Mouse (Mus musculus) thymus, adult 18-20 months (tissue): Measurements from ENCODE around the gene Gpc6.

Experiments used
- DNase-seq, 2 experiments: peaks; one replicate each; pipeline ENCODE4 v3.0.0; 2022; ENCODE audit warnings: mixed read lengths in 2 of 2

The Gpc6 gene

DNA sequence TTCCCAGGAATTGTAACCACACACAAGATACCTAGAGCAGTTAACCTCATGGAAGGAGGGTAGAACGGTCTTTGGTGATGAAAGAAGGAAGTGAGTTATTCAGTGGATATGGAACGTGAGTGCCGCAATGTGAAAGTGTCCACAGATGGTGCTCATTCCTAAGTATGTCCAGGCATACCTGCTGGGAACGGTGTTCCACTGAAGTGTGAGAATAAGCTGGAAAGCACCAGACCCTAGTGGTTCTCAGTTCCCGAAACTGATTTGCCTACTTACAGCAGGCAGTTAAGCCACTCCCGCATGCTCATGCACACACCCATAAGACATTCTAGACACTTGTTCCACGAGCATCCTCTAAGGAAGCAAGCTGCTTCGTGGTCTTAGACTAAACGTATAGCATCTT is 890.9 kb downstream of the Gpc6 start:
- DNase-seq, result no peak

DNA sequence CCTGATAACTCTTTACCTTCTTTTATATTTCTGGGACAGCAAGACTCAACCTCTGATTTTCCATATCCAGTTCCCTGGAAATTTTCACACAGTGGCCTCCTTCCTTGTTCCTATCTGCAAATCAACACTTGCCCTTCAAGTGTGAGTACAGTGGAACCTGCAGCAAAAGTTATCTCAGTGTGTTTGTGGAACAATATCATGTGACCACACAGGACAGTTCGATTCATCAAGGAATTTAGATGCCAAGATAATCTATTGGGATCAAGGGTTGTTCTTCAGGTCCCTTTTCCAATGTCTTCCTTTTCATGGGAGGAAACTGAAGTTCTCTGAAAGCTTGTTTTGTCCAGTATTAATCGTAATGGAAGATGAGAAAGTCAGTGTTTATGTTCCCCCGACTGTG is 891.6 kb downstream of the Gpc6 start:
- DNase-seq, result no peak

DNA sequence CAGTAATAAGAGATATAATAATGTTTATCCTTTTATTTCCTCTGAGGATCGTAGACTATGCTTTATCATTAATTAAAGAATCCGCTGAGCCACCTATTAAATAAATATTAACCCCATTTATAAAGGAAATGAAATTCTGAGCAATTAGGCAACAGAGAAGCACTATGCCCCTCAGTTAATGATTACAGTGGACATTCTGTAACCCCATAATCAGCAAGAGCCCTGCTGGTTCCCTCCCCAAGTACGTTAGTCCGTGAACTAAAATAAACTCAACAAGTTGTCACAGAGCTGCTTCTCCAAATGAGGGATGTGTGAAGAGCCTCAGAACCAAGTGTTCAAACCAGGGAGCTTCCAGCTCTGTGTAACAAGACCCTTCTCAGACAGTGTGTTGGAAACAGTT is 892.1 kb downstream of the Gpc6 start:
- no peak for DNase-seq

DNA sequence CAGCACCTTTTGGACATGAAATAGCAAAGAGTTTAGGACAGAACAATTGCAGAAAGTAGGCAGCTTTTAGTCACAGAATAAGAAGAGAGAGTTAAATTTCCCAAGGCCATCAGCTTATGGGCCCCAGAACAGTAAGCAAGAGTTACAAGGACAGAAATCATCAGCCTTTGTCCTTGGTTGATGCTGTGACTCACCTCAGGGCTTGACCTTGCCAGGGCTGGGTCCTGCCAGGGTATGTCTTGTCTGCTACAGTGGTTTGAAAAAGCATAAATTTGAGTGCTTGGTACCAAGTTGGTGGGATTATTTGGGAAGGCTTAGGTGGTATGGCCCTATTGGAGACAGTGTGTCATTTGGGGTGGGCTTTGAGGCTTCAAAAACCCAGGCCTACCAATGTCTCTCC is 899.4 kb downstream of the Gpc6 start:
- no peak for DNase-seq

DNA sequence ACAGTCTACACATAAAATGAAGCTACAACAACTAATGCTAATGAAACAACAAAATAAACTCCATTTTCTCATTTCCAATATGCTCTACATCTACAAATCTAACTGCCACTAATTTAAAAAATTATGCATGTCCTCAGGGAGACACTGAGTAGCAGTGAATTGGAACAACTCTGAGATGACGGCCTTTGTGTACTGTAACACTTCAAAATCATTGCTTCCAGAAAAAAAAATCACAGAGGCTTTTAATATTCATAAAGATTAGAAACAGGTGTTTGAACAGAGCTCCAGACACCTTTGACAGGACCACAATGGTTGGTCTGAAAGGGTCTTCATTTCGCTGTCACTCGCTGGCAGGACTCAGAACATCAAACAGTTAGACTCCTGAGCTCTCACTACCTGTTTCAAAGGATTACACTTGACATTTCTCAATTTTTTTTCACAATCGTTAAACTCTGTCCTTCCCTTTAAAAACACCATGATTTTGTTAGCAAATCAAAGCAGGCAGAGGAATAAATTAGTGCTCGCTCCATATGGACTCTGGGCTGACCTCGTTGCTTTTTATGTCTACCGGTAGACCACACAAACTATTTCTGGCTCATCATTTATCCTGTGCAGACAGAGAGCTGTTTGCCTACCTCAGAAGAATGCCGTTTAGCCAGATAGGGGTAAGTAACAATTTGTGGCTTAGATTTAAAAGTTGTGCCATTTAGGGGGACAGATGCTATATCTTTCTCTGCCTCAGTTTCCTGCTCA is 901.4 kb downstream of the Gpc6 start:
- no peak for DNase-seq

DNA sequence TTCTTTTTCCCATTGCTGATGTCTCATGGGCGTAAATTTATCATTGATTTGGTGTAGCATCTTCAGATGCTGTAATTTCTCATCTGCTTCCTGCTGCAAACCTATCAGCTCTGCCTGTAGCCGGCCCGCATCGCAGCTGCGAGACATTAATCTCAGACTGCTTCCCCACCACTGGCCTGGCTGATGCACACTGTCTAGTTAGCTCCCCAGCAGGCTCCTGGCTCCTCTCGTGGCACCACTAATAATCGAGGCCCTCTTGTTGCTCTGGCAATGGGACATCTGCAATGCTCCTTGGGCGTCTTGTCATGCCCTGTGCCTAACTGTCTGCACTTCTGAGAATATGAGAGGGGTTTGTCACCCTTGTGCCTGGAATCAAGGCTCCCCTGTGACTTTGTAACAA is 906.2 kb downstream of the Gpc6 start:
- DNase-seq, result no peak

DNA sequence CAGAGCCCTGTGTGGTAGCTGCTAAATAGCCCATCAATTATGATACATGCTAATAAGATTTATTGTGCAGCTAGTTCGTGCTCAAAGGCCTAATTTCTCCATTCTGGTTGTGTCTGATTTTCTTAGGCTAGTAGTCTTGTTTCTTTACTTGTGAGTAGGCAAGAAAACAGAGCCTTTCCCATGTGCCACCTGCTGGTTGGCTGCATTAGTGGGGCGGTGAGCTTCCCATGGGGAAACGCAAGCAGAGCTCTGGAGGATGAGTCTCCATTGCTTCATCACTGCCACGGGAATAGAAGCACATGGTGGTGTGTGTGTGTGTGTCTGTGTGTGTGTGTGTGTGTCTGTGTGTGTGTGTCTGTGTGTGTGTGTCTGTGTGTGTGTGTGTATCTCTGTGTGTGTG is 906.6 kb downstream of the Gpc6 start:
- no peak for DNase-seq

DNA sequence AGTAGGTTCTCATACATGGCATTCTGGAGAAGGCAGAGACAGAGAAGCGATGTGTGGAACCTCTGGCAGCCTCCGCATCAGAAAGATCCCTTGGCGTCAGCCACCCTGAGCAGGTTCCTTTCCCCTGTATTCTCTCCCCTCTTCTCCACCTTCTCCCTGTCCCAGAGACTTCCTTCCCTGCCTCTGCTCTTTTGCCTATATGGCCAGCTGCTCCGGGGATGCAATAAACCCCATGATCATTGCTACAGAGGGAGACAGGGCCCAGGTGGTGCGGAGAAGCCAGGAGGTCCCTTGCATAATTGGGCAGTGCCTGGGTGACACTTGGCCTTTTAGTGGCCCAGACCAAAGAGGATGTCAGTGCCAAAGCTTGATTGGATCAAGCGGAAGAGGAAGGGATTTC is 910.4 kb downstream of the Gpc6 start:
- no peak for DNase-seq

DNA sequence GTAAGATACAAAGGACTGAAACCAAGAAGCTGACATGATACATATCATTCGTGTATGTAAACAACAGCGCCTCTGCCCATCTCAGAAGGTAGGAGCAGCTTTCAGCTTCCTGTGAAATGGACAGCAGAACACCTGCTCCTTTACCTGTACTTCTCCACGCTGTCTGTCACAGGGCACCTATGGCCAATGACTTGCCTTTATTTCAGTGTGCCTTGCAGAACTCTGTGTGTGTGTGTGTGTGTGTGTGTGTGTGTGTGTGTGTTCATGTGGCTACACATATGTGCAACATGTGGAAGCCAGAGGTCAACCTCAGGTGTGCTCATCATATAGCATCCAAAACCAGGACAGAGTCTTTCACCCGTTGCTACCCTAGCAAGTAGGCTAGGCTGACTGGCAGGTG is 911.9 kb downstream of the Gpc6 start:
- no peak for DNase-seq

DNA sequence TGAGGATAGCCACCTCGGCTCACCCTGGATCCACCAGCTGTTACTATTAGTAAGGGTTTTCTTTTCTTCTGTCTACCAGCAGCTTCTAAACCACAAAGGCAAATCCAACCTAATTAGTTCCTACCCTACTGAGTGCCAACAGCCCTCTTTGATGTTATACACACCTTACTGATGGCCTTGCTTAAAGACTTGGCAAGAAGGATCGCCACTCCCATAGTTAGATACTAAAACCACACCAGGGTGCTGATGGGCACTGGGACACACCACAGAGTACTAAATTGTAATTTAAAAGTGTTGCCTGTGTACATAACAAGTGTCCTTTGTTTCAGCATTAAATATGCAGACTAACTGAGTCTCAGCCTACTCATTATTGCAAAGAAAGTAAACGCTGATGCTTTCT is 912.6 kb downstream of the Gpc6 start:
- no peak for DNase-seq

DNA sequence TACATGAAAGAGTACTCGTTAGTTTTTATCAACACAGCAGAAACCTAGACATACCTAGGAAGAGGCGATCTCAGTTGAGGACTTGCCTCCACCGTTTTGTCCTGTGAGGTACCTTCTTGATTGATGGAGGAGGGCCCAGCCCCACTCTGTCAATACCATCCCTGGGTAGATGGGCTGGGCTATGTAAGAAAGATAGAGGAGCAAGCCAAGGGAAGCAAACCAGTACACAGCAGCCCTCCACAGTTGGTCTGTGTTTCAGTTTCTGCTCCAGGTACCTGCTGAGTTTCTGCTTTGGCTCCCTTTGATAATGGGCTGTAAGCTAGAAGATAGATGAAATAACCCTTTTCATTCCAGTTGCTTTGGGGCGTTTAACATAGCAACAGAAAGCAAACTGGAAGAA is 916.1 kb downstream of the Gpc6 start:
- no peak for DNase-seq

DNA sequence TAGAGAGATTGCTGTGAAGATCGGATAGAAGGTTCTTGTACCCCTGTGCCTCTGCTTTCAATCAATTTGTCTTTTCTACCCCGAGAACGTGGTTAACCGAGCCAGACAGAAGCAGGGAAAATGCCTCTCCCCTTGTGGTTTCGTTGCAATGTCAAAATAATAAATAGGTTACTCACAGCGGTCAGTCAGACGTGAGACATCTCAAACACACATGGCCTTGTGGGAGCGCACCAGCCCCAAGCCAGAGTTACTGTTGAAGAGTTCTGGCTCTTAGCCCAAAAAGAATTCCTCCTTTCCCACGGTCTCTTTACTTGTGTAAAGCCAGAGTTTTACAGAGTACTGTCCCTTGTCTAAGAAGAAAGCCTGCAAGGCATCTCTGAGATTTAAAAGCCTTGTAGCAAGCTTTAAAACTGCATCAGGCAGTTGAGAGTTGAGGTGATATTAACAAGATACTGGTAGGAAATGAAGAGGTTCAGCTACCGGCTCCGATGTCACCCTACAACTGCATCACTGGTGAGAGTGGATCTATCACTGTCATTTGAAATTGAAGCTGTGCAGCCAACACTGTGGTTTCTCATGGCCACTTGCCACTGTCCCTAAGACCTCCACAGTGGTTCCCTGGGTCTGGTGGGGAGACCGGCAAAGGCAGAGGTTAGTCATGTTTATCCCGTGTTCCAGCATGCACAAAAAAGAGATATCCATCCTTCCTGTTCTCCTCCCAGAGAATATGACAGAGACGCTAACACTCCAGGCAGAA is 916.9 kb downstream of the Gpc6 start:
- no peak for DNase-seq

DNA sequence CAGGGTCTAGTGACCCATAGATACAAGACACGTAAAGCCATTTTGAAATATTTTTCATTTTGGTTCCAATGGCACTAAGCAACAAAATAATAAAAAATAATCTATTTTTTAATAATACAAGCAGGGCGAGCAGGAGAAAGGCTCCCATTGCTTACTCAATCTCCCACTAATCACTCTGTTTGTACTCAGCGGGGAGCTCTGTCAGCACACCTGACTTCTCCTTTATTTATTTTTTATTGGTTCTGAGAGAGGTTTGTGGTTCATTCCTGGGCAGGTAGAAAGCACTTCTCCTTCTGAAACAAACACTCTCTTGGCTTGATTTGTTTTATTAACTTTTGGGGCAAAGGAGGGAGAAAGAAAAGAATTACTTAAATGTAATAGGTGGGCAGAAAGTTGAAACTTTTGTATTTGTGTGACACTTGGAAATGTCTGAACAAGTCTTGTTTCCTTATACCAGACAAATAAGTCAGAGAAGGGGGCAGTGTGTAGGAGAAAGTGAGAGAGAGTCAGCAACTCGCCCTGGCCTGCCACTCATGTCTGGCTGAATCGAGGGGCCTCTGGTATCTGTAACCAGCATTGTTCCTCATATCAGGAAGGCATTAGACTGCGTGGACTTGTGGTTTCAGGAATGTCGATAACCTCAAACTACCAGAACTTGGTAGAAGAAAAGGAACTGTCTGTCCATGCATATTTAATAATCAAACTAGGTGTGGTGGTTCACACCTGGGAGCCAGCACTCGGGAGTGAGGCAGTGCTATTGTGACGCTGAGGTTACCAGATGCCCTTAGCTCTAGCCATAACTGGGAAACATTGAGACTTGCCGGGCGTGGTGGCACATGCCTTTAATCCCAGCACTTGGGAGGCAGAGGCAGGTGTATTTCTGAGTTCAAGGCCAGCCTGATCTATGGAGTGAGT is 924.7 kb downstream of the Gpc6 start:
- DNase-seq, result no peak

DNA sequence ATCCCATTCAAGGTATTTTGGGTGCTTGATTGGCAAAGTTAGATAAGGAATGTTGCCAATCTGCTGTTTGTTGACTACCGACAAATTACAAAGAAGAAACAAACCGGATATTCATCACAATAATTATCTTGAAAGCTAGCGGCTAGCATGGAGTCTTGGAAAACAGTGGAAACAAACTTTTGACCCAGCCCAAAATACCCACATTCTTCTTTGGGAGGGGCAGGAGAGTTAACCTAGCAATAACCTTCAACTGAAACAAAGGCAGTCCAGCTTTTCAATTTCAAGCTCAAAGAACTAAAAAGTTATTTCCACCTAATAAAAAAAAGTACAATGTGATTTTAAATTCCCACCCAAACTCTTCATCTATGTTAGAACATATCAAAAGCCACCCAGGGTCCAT is 927.2 kb downstream of the Gpc6 start:
- DNase-seq, result no peak

DNA sequence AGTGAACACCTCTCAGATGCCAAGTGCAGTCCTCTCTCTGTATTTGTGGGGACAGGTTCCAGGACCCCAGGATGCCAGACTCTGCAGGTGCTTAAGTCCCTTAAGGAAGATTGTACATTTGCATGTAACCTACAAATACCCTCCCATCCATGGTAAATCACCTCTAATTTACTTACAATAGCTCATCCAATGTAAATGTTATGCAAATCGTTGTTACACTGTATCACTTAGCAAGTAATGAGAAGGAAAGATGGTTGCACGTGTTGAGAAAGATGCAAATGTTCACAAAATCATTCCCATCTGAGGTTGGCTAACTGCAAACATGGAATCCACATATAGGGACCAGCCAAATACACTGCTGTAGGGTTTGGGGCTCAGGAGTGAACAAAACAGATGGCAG is 927.7 kb downstream of the Gpc6 start:
- DNase-seq, result no peak

DNA sequence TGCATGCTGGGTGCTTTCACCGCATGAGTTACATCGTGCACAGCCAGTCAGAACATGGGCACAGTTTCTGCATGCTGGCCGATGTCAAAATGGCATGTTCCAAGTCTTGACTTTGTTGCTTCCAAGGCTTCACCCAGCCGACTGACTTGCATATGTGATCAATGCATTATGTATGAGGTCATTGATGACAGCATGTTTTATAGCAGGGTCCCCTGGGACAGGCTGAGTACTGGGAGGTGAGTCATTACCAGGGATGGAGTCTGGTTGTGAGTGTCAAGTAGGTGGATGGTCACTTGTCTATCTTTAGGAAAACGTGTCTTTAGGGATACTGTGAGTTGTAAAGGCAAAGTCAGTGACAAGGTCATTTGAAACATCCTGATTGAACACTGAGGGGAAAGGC is 929.4 kb downstream of the Gpc6 start:
- DNase-seq, result no peak

DNA sequence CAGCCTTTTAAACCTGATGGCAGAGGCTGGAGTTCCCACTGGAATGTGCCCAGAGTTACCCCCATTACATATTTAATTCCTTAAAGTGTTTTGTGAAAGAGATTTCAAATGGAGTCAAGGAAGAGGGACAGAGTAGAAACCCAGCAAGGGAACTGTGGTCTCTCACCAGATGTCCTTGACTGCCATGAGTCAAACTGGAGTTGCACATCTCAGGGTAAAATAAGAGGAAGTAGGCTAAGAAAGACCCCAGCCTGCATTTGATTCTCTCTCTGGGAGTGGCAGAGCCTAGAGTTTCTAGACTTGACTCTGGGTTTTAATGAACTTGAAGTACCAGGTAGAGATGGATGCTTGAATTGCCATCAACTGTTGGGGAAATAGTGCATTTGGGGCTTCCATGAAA is 946.2 kb downstream of the Gpc6 start:
- no peak for DNase-seq

DNA sequence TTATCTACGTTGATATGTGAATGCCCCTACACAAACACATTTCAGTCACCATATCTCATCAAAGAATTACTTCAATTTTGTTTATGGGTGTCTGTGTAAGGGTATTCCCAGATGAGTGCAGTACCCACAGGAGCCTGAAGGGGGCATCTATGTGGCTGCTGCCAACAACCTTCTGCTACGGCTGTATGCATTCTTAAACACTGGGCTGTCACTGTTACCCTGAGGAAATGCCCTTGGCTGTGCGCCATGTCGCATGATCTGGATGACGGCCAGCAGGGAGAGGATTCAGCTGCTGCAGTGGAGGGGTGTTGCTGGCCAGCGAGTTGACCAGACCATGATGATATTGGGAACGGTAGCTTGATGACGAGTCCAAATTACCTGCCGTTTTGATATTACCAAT is 954.2 kb downstream of the Gpc6 start:
- no peak for DNase-seq

DNA sequence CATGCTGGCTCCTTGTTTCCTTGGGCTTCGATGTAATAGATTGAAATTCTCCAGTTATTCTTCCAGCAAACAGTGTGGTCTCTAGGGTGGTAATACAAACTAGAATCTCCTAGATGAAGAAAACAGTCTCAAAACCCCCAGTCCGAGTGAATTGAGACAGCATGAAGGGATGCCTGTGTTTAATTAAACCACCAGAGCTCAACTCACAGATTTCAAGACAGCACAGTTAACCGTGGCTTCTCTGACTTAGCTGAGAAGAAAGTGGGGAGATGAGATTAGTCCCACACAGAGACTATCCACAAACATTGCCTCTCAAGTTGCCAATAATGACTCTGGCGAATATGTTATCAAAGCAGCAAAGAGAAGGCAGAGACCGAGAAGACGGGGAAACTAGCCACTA is 956.0 kb downstream of the Gpc6 start:
- DNase-seq, result no peak

DNA sequence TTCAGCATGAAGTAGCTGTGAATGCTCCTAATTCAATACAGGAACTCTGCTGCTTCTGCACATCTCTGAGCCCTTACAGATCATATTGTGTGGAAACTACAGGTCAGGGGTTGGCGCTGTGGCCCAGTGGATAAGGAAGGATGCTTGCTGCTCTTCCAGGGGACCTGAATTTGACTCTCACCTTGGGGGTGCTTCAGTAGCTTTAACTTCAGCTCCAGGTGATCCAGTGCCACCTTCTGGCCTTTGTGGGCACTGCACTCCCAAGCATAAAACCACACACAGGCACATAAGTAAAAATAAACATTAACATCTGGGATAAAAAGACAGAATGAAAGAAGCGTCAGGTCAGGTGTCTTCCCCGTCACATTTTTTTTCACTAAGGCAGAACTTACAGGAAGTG is 957.1 kb downstream of the Gpc6 start:
- DNase-seq, result no peak

DNA sequence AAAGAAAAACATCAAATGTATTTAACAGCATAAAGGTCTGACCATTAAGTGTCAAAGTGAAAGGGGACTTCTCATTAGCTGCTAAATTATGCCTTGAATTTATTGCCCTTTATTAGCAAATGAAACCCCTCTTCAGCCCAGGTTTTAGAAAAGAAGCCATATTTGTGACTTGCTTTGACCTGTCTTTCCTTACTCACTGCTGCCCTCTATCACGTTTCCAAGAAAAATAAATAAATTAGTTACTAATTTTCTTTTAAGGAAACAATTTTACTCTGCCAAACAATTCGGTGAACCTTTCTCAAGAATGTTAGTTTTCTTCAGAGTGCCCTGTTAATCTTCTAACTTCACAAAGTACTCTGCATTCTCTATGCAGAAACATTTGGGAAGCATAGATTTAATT is 964.5 kb downstream of the Gpc6 start:
- no peak for DNase-seq

DNA sequence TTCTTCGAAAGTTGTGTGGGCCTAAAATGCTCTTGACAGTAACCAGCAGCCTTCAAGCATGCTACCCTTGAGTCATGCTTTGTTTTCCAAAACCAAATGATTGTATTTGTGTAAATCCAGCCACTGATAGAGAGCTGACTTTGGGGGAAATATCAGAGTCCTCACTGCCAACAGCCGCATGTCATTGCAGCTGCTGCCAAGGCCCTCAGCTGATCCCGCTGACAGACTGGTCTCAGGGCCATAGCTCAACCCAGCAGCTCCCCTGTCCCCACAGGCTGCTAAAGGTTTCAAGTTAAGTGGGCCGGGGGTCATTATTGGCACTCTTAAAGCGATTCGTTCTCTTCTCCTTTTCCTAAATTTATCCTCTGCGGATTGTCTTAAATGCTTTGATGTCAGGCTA is 966.3 kb downstream of the Gpc6 start:
- no peak for DNase-seq

DNA sequence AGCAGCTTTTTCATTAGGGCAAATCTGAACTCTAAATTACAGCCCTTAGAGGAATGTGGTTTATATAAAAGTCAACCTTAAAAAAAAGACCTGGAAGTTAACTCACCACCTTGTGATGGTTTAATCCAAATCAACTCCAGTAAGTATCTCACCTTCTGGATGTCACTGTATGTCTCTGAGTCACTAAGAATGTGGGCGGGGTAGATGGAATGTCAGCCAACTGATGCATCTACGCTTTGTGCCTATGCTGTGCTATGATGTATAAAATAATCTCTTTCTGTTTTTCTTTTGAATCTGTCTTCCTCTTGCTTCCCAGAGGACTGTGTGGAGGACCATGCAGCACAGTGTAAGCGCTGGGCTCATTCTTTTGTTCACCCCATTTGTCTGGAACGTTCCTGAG is 966.9 kb downstream of the Gpc6 start:
- no peak for DNase-seq
